Mouse (Mus musculus): ENCODE data around the gene S100a4. TPM values are rescaled to one million over a fixed set of nuclear protein-coding genes. Genes with fewer than 3 reads are reported as not detected.
A peak's percentile ranks its signal among the peaks of the same experiment; 100 is the strongest.

Gene S100a4
- polyA plus RNA-seq, 1 experiment from 2014 or later = 1.6 TPM

GRCm38 (mm10) chr3:90600458-90601195, 2.9 kb upstream of the S100a4 start:
- no peak overlapping the region for H3K4me3 ChIP-seq
- no peak overlapping the region for H3K9ac ChIP-seq
- no peaks in the 10 kb centered on the region for H3K36me3 ChIP-seq (ENCODE audit: poor library complexity, severe bottlenecking)
- ATAC-seq = no peak
- H3K4me2 ChIP-seq = no peak overlapping the region
- no peak overlapping the region for H3K27ac ChIP-seq
- 80% methylated on average over 8 of the region's 8 CpGs for WGBS
- no peaks in the 10 kb centered on the region; the same call in 1 of the 2 replicates for H3K27me3 ChIP-seq
- H3K4me1 ChIP-seq = peaks cover 12% of the 10 kb centered on the region
- H3K9me3 ChIP-seq (replicated peaks) = no peaks in the 10 kb centered on the region

GRCm38 (mm10) chr3:90601486-90602110, 2.0 kb upstream of the S100a4 start, which contains the start of gene Gm42674:
Gm42674 (plus strand) TSS chr3:90601904.
- Histone ChIP-seq H3K9ac (no peak within 1 kb of the TSS), H3K4me3 (no peak within 1 kb of the TSS), H3K4me2 (no peak within 1 kb of the TSS), H3K9me3 (replicated peaks) (no peaks in the 10 kb centered on the region), H3K36me3 (ENCODE audit: poor library complexity, severe bottlenecking) (no peaks in the 10 kb centered on the region), H3K27ac (no peak within 1 kb of the TSS), H3K4me1 (peaks cover 12% of the 10 kb centered on the region), H3K27me3 (no peaks in the 10 kb centered on the region; the same call in 1 of the 2 replicates)
- no peak for ATAC-seq
- WGBS = 81% methylated on average over 11 of the region's 11 CpGs

- Histone ChIP-seq H3K4me2 (no peak overlapping the region), H3K9me3 (replicated peaks) (no peaks in the 10 kb centered on the region), H3K36me3 (ENCODE audit: poor library complexity, severe bottlenecking) (no peaks in the 10 kb centered on the region), H3K4me3 (no peak overlapping the region), H3K9ac (no peak overlapping the region), H3K27me3 (no peaks in the 10 kb centered on the region; the same call in 1 of the 2 replicates), H3K4me1 (peaks cover 12% of the 10 kb centered on the region), H3K27ac (peak overlapping the region; percentile 51)
- peak; percentile 80 for ATAC-seq
- WGBS = 15% methylated on average over 4 of the region's 4 CpGs
Observed at GRCm38 (mm10) chr3:90604416-90604815, 845 bp downstream of the S100a4 start.

- ATAC-seq = no peak
- Histone ChIP-seq H3K36me3 (ENCODE audit: poor library complexity, severe bottlenecking) (no peaks in the 10 kb centered on the region), H3K4me2 (no peak overlapping the region), H3K27me3 (no peaks in the 10 kb centered on the region; the same call in 1 of the 2 replicates), H3K9me3 (replicated peaks) (no peaks in the 10 kb centered on the region), H3K27ac (peak overlapping the region; percentile 49; the same call in 1 of the 2 replicates), H3K4me1 (peaks cover 12% of the 10 kb centered on the region), H3K4me3 (no peak overlapping the region), H3K9ac (no peak overlapping the region)
- 83% methylated on average over 3 of the region's 3 CpGs for WGBS
Observed at GRCm38 (mm10) chr3:90605049-90605448, 1.5 kb downstream of the S100a4 start.

GRCm38 (mm10) chr3:90605736-90606135, 2.2 kb downstream of the S100a4 start:
- Histone ChIP-seq H3K36me3 (ENCODE audit: poor library complexity, severe bottlenecking) (no peaks in the 10 kb centered on the region), H3K27ac (no peak overlapping the region), H3K27me3 (no peaks in the 10 kb centered on the region; the same call in 1 of the 2 replicates), H3K9me3 (replicated peaks) (no peaks in the 10 kb centered on the region), H3K4me2 (no peak overlapping the region), H3K4me3 (no peak overlapping the region), H3K9ac (no peak overlapping the region), H3K4me1 (peaks cover 12% of the 10 kb centered on the region)
- no peak for ATAC-seq
- WGBS = 93% methylated on average over 2 of the region's 2 CpGs

GRCm38 (mm10) chr3:90606185-90606584, 2.6 kb downstream of the S100a4 start:
- Histone ChIP-seq H3K4me2 (no peak overlapping the region), H3K9ac (no peak overlapping the region), H3K27me3 (no peaks in the 10 kb centered on the region; the same call in 1 of the 2 replicates), H3K9me3 (replicated peaks) (no peaks in the 10 kb centered on the region), H3K27ac (no peak overlapping the region), H3K36me3 (ENCODE audit: poor library complexity, severe bottlenecking) (no peaks in the 10 kb centered on the region), H3K4me3 (no peak overlapping the region), H3K4me1 (peaks cover 12% of the 10 kb centered on the region)
- no peak for ATAC-seq
- WGBS = 92% methylated on average over 6 of the region's 6 CpGs

- no peak for ATAC-seq
- H3K9ac ChIP-seq = no peak overlapping the region
- H3K4me1 ChIP-seq = peaks cover 12% of the 10 kb centered on the region
- H3K4me2 ChIP-seq = no peak overlapping the region
- 87% methylated on average over 3 of the region's 3 CpGs for WGBS
- H3K4me3 ChIP-seq = no peak overlapping the region
- H3K9me3 ChIP-seq (replicated peaks) = no peaks in the 10 kb centered on the region
- H3K27me3 ChIP-seq = no peaks in the 10 kb centered on the region; the same call in 1 of the 2 replicates
- H3K27ac ChIP-seq = no peak overlapping the region
- H3K36me3 ChIP-seq (ENCODE audit: poor library complexity, severe bottlenecking) = no peaks in the 10 kb centered on the region
Observed at GRCm38 (mm10) chr3:90607361-90607760, 3.8 kb downstream of the S100a4 start.

- Histone ChIP-seq H3K36me3 (ENCODE audit: poor library complexity, severe bottlenecking) (no peaks in the 10 kb centered on the region), H3K4me2 (no peak within 1 kb of the TSS), H3K4me3 (no peak within 1 kb of the TSS), H3K27ac (no peak within 1 kb of the TSS), H3K9me3 (replicated peaks) (no peaks in the 10 kb centered on the region), H3K4me1 (peaks cover 16% of the 10 kb centered on the region), H3K9ac (no peak within 1 kb of the TSS), H3K27me3 (peaks cover 1% of the 10 kb centered on the region; the same call in 1 of the 2 replicates)
- ATAC-seq = no peak
- 63% methylated on average over 3 of the region's 3 CpGs for WGBS
Observed at GRCm38 (mm10) chr3:90608223-90608622, 4.7 kb downstream of the S100a4 start, which contains the start of gene S100a5. S100a5 (plus strand) TSS chr3:90608523.

GRCm38 (mm10) chr3:90609102-90609501, 5.5 kb downstream of the S100a4 start:
- no peaks in the 10 kb centered on the region for H3K9me3 ChIP-seq (replicated peaks)
- H3K27ac ChIP-seq = no peak overlapping the region
- peaks cover 16% of the 10 kb centered on the region for H3K4me1 ChIP-seq
- no peak overlapping the region for H3K4me2 ChIP-seq
- ATAC-seq = no peak
- H3K27me3 ChIP-seq = peaks cover 7% of the 10 kb centered on the region; the same call in 1 of the 2 replicates
- H3K4me3 ChIP-seq = no peak overlapping the region
- H3K36me3 ChIP-seq (ENCODE audit: poor library complexity, severe bottlenecking) = no peaks in the 10 kb centered on the region
- H3K9ac ChIP-seq = no peak overlapping the region

- Histone ChIP-seq H3K9me3 (replicated peaks) (no peaks in the 10 kb centered on the region), H3K27ac (no peak overlapping the region), H3K9ac (no peak overlapping the region), H3K4me2 (no peak overlapping the region), H3K27me3 (peaks cover 7% of the 10 kb centered on the region; the same call in 1 of the 2 replicates), H3K4me1 (peaks cover 6% of the 10 kb centered on the region; the same call in 1 of the 2 replicates), H3K36me3 (ENCODE audit: poor library complexity, severe bottlenecking) (no peaks in the 10 kb centered on the region), H3K4me3 (no peak overlapping the region)
- no peak for ATAC-seq
- 90% methylated on average over 3 of the region's 3 CpGs for WGBS
Observed at GRCm38 (mm10) chr3:90611494-90611893, 7.9 kb downstream of the S100a4 start.

- no peak for ATAC-seq
Observed at GRCm38 (mm10) chr3:90612061-90612460, 8.5 kb downstream of the S100a4 start.

GRCm38 (mm10) chr3:90612728-90613291, 9.2 kb downstream of the S100a4 start, which contains the start of gene S100a6:
S100a6 (plus strand) TSS chr3:90612882.
- Histone ChIP-seq H3K36me3 (ENCODE audit: poor library complexity, severe bottlenecking) (no peaks in the 10 kb centered on the region), H3K4me2 (peak within 1 kb of the TSS; percentile 62), H3K9me3 (replicated peaks) (no peaks in the 10 kb centered on the region), H3K4me3 (peak within 1 kb of the TSS; percentile 30), H3K27ac (no peak within 1 kb of the TSS), H3K4me1 (peaks cover 6% of the 10 kb centered on the region; the same call in 1 of the 2 replicates), H3K27me3 (peaks cover 7% of the 10 kb centered on the region; the same call in 1 of the 2 replicates), H3K9ac (peak within 1 kb of the TSS; percentile 31; the same call in 1 of the 2 replicates)
- peak; percentile 79 for ATAC-seq
- WGBS = under 1% methylated on average over 23 of the region's 23 CpGs

More at GRCm38 (mm10) chr3:90612061-90612460, 8.5 kb downstream of the S100a4 start:
- no peak overlapping the region for H3K27ac ChIP-seq
- H3K27me3 ChIP-seq = peaks cover 7% of the 10 kb centered on the region; the same call in 1 of the 2 replicates
- H3K9ac ChIP-seq = no peak overlapping the region
- no peak overlapping the region for H3K4me3 ChIP-seq
- H3K9me3 ChIP-seq (replicated peaks) = no peaks in the 10 kb centered on the region
- 68% methylated on average over 4 of the region's 4 CpGs for WGBS
- H3K4me2 ChIP-seq = no peak overlapping the region
- H3K36me3 ChIP-seq (ENCODE audit: poor library complexity, severe bottlenecking) = no peaks in the 10 kb centered on the region
- H3K4me1 ChIP-seq = peaks cover 6% of the 10 kb centered on the region; the same call in 1 of the 2 replicates
